Mouse (Mus musculus) urinary bladder, postnatal 14 days (tissue): ENCODE results near the gene Gemin4.
"Not testable (repeated sequence)": the region's sequence is repeated elsewhere in the genome, so short reads cannot be mapped to it uniquely, and the experiment has no call there.

ENCODE experiments used
- DNase-seq: peaks from one replicate; pipeline ENCODE4 v3.0.0; 2021; ENCODE audit warnings: low spot score

The Gemin4 gene

GRCm38 (mm10) chr11:76216681-76217389 is 629 bp downstream of the Gemin4 start:
- DNase-seq, result peak; percentile 83

GRCm38 (mm10) chr11:76216049-76216540 is 1.4 kb downstream of the Gemin4 start:
- DNase-seq, result no peak

GRCm38 (mm10) chr11:76215011-76215410 is 2.5 kb downstream of the Gemin4 start:
- no peak for DNase-seq

GRCm38 (mm10) chr11:76213841-76214240 is 3.6 kb downstream of the Gemin4 start:
- DNase-seq, result no peak

GRCm38 (mm10) chr11:76211595-76211994 is 5.9 kb downstream of the Gemin4 start:
- not testable (repeated sequence) for DNase-seq

GRCm38 (mm10) chr11:76210228-76210985 is 7.1 kb downstream of the Gemin4 start:
- no peak for DNase-seq

- no peak for DNase-seq
Observed at GRCm38 (mm10) chr11:76206793-76207192, 10.7 kb downstream of the Gemin4 start.

GRCm38 (mm10) chr11:76201761-76202674 is 15.4 kb downstream of the Gemin4 start:
- DNase-seq, result peak; percentile 86

GRCm38 (mm10) chr11:76196977-76197469 is 20.4 kb downstream of the Gemin4 start:
- DNase-seq, result no peak

- DNase-seq, result no peak
Observed at GRCm38 (mm10) chr11:76196275-76196976, 21.0 kb downstream of the Gemin4 start.

- no peak for DNase-seq
Observed at GRCm38 (mm10) chr11:76186908-76187307, 30.6 kb downstream of the Gemin4 start.

- no peak for DNase-seq
Observed at GRCm38 (mm10) chr11:76183745-76184144, 33.7 kb downstream of the Gemin4 start.

- no peak for DNase-seq
Observed at GRCm38 (mm10) chr11:76180146-76180540, 37.3 kb downstream of the Gemin4 start.

- peak; percentile 89 for DNase-seq
Observed at GRCm38 (mm10) chr11:76179495-76180145, 37.8 kb downstream of the Gemin4 start, which contains the start of the genes Vps53 and Fam57a. Gene Vps53, minus strand, starts transcription at chr11:76179647. Gene Fam57a, plus strand, starts transcription at chr11:76179671.

GRCm38 (mm10) chr11:76178726-76179494 is 38.6 kb downstream of the Gemin4 start:
- peak; percentile 25 for DNase-seq

GRCm38 (mm10) chr11:76170207-76170606 is 47.3 kb downstream of the Gemin4 start:
- no peak for DNase-seq

- DNase-seq, result peak; percentile 44
Observed at GRCm38 (mm10) chr11:76168976-76169375, 48.5 kb downstream of the Gemin4 start.

GRCm38 (mm10) chr11:76167079-76167765 is 50.2 kb downstream of the Gemin4 start:
- DNase-seq, result peak; percentile 72

GRCm38 (mm10) chr11:76166657-76167056 is 50.8 kb downstream of the Gemin4 start:
- DNase-seq, result no peak
